Mouse (Mus musculus): ENCODE measurements around the gene Sycp2. TPM values are rescaled to one million over a fixed set of nuclear protein-coding genes. Genes with fewer than 3 reads are reported as not detected.
"Not testable (repeated sequence)": the region's sequence is repeated elsewhere in the genome, so short reads cannot be mapped to it uniquely, and the experiment has no call there.

Gene Sycp2
- total RNA-seq, 2 experiments from 2014 or later, result 0.98 to 1.0 TPM

- Histone ChIP-seq H3K4me3 (no peak overlapping the region), H3K27ac (no peak overlapping the region)
- TF ChIP-seq CTCF (conservative IDR thresholded peaks at IDR 0.05), result no peak
- DNase-seq (ENCODE audit: low spot score in 2 of 2), result no peak
Observed at GRCm38 (mm10) chr2:178409024-178409423, 1.5 kb upstream of the Sycp2 start.

- DNase-seq (ENCODE audit: low spot score in 2 of 2), result no peak
- Histone ChIP-seq H3K27ac (no peak overlapping the region), H3K4me3 (no peak overlapping the region)
- no peak for TF ChIP-seq CTCF (conservative IDR thresholded peaks at IDR 0.05)
Observed at GRCm38 (mm10) chr2:178342597-178342996, 64.9 kb downstream of the Sycp2 start.

- not testable (repeated sequence) for H3K4me3 ChIP-seq; H3K27ac ChIP-seq; DNase-seq (ENCODE audit: low spot score in 2 of 2)
Observed at GRCm38 (mm10) chr2:178342105-178342504, 65.4 kb downstream of the Sycp2 start.

GRCm38 (mm10) chr2:178339044-178339443 is 68.4 kb downstream of the Sycp2 start:
- TF ChIP-seq CTCF (conservative IDR thresholded peaks at IDR 0.05), result peak; percentile 90
- no peak overlapping the region for H3K4me3 ChIP-seq
- no peak for DNase-seq (ENCODE audit: low spot score in 2 of 2)
- no peak overlapping the region for H3K27ac ChIP-seq

- H3K4me3 ChIP-seq, result no peak overlapping the region
- H3K27ac ChIP-seq, result no peak overlapping the region
- TF ChIP-seq CTCF (conservative IDR thresholded peaks at IDR 0.05), result peak; percentile 86
- no peak for DNase-seq (ENCODE audit: low spot score in 2 of 2)
Observed at GRCm38 (mm10) chr2:178337878-178338277, 69.6 kb downstream of the Sycp2 start.

- Histone ChIP-seq H3K4me3 (no peak overlapping the region), H3K27ac (no peak overlapping the region)
- no peak for DNase-seq (ENCODE audit: low spot score in 2 of 2)
- no peak for TF ChIP-seq CTCF (conservative IDR thresholded peaks at IDR 0.05)
Observed at GRCm38 (mm10) chr2:178329986-178330385, 77.5 kb downstream of the Sycp2 start.

GRCm38 (mm10) chr2:178329551-178329950 is 77.9 kb downstream of the Sycp2 start:
- no peak overlapping the region for H3K4me3 ChIP-seq
- TF ChIP-seq CTCF (conservative IDR thresholded peaks at IDR 0.05), result no peak
- H3K27ac ChIP-seq, result no peak overlapping the region
- DNase-seq (ENCODE audit: low spot score in 2 of 2), result no peak

- TF ChIP-seq CTCF (conservative IDR thresholded peaks at IDR 0.05), result no peak
- Histone ChIP-seq H3K27ac (peak overlapping the region; percentile 71; the same call in 1 of the 2 replicates), H3K4me3 (peak overlapping the region; percentile 23)
- DNase-seq (ENCODE audit: low spot score in 2 of 2), result peak; percentile 86 to 89
Observed at GRCm38 (mm10) chr2:178327466-178328040, 79.9 kb downstream of the Sycp2 start.

GRCm38 (mm10) chr2:178326750-178327465 is 80.6 kb downstream of the Sycp2 start:
- H3K4me3 ChIP-seq, result no peak overlapping the region
- no peak for TF ChIP-seq CTCF (conservative IDR thresholded peaks at IDR 0.05)
- peak overlapping the region; percentile 71; the same call in 1 of the 2 replicates for H3K27ac ChIP-seq
- no peak for DNase-seq (ENCODE audit: low spot score in 2 of 2)

GRCm38 (mm10) chr2:178326067-178326466 is 81.4 kb downstream of the Sycp2 start:
- H3K27ac ChIP-seq, result no peak overlapping the region; the same call in 1 of the 2 replicates
- no peak overlapping the region for H3K4me3 ChIP-seq
- TF ChIP-seq CTCF (conservative IDR thresholded peaks at IDR 0.05), result no peak
- DNase-seq (ENCODE audit: low spot score in 2 of 2), result no peak

GRCm38 (mm10) chr2:178324818-178325217 is 82.7 kb downstream of the Sycp2 start:
- Histone ChIP-seq H3K27ac (no peak overlapping the region), H3K4me3 (no peak overlapping the region)
- TF ChIP-seq CTCF (conservative IDR thresholded peaks at IDR 0.05), result no peak
- DNase-seq (ENCODE audit: low spot score in 2 of 2), result no peak

GRCm38 (mm10) chr2:178324410-178324809 is 83.1 kb downstream of the Sycp2 start:
- DNase-seq (ENCODE audit: low spot score in 2 of 2), result no peak
- no peak overlapping the region for H3K4me3 ChIP-seq
- TF ChIP-seq CTCF (conservative IDR thresholded peaks at IDR 0.05), result no peak
- H3K27ac ChIP-seq, result no peak overlapping the region

GRCm38 (mm10) chr2:178321271-178321670 is 86.2 kb downstream of the Sycp2 start:
- Histone ChIP-seq H3K27ac (no peak overlapping the region), H3K4me3 (no peak overlapping the region)
- no peak for TF ChIP-seq CTCF (conservative IDR thresholded peaks at IDR 0.05)
- DNase-seq (ENCODE audit: low spot score in 2 of 2), result peak in 1 of 2 experiments; percentile 40

GRCm38 (mm10) chr2:178319766-178320165 is 87.7 kb downstream of the Sycp2 start:
- Histone ChIP-seq H3K4me3 (no peak overlapping the region), H3K27ac (no peak overlapping the region)
- DNase-seq (ENCODE audit: low spot score in 2 of 2), result no peak
- no peak for TF ChIP-seq CTCF (conservative IDR thresholded peaks at IDR 0.05)

Measured in layer of hippocampus, adult 2 months (tissue).